Mouse (Mus musculus) kidney, adult 2 months (tissue): Measurements from ENCODE around the gene Naa40.

Source experiments
- CTCF ChIP-seq: fragments of 200-500 bp; conservative IDR thresholded peaks from 2 replicates; pipeline ENCODE4 v1.5.1; 2011; ENCODE audit warnings: low read depth, mild to moderate bottlenecking, control low read depth, low read length, moderate library complexity, mixed read lengths; ENCODE audit not compliant: insufficient read depth, insufficient read length
- POLR2A ChIP-seq: fragments of 200-500 bp; IDR thresholded peaks from one replicate; pipeline ENCODE4 v1.6.1; 2011; ENCODE audit warnings: low read depth, low read length, control low read depth

DNA sequence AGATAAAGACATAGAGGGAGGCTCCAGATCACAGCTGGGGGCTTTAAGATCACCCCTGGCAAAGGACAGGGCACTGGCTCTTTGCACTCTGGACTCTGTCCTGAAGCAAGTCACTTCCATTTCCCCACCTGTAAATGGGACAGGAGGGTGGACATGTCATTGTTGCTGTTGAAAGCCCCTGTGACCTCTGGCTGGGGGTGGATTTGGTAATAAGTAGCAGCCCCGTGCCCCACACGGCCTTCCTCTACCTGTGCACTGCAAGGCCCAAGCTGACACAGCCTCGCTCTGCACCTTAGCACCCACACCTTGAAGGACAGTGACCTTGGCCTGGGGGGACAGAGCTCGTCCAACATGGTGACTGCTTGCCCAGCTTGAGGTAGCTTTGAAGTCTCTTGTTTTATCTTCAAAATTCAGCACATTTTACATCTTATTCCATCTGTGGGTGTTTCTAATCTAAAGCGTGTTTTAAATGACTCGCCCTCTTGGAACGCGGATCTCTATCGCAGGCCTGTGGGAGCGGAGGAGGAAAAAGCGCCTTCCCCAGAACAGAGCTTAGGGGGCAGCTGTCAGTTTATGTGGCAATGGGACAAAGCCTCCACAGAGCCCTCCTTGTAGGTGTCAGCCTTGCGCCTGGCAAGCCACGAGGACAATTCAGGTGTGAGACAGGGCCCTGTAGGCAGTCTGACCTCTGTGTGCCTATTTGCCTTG lies 63.0 kb downstream of the Naa40 start:
- TF ChIP-seq CTCF (no peak), POLR2A (no peak)
